Mouse (Mus musculus) liver, postnatal 0 days (tissue): ENCODE data around the gene Anks1b. TPM values are rescaled to one million over a fixed set of nuclear protein-coding genes. Genes with fewer than 3 reads are reported as not detected.

ENCODE experiments used
- ATAC-seq: fragments of 200-750 bp; cut with Nextera tagmentation; 2 replicates; pipeline ENCODE4 v1.8.0; 2017; ENCODE audit warnings: mild to moderate bottlenecking, moderate library complexity
- DNase-seq: peaks from one replicate; pipeline ENCODE4 v3.0.0-alpha.2; 2016
- H3K27ac ChIP-seq: fragments of 300-500 bp; sonication (generic); 2 replicates; pipeline ENCODE4 v1.5.1; 2014; ENCODE audit warnings: antibody characterized with exemption, moderate library complexity, mild to moderate bottlenecking, low read depth
- H3K27me3 ChIP-seq: fragments of 300-500 bp; sonication (generic); 2 replicates; pipeline ENCODE4 v1.6.1; 2014; ENCODE audit warnings: low read length, control low read depth, mixed read lengths; ENCODE audit not compliant: insufficient read depth
- H3K36me3 ChIP-seq: fragments of 300-500 bp; sonication (generic); replicated peaks from 2 replicates; pipeline ENCODE4 v1.6.1; 2014; ENCODE audit warnings: mild to moderate bottlenecking, control low read depth, low read length, moderate library complexity, mixed read lengths; ENCODE audit not compliant: insufficient read depth
- H3K4me1 ChIP-seq: fragments of 300-500 bp; sonication (generic); 2 replicates; pipeline ENCODE4 v1.6.1; 2014; ENCODE audit warnings: antibody characterized with exemption, mild to moderate bottlenecking, control low read depth; ENCODE audit not compliant: insufficient read depth
- H3K4me2 ChIP-seq: fragments of 300-500 bp; sonication (generic); 2 replicates; pipeline ENCODE4 v1.6.1; 2014; ENCODE audit warnings: low read depth, mild to moderate bottlenecking, low read length, moderate library complexity, mixed read lengths
- H3K4me3 ChIP-seq: fragments of 300-500 bp; sonication (generic); 2 replicates; pipeline ENCODE4 v1.5.1; 2014; ENCODE audit warnings: low read depth, low read length
- H3K9ac ChIP-seq: fragments of 300-500 bp; sonication (generic); replicated peaks from 2 replicates; pipeline ENCODE4 v1.6.1; 2014; ENCODE audit warnings: mild to moderate bottlenecking, moderate library complexity
- H3K9me3 ChIP-seq: fragments of 300-500 bp; sonication (generic); 2 replicates; pipeline ENCODE4 v1.6.1; 2016; ENCODE audit warnings: mild to moderate bottlenecking, control low read depth, low read length, mixed read lengths
- CTCF ChIP-seq: sonication (generic); IDR thresholded peaks from 2 replicates; pipeline ENCODE4 v1.5.1; 2016; ENCODE audit warnings: antibody characterized with exemption, low read depth
- EP300 ChIP-seq: IDR thresholded peaks from 2 replicates; pipeline ENCODE4 v1.6.1; 2016; ENCODE audit warnings: antibody characterized with exemption, low read depth, mild to moderate bottlenecking
- WGBS: fragments of 180-500 bp; shearing (Covaris S2); extraction: QIAGEN DNeasy Blood & Tissue Kit; methylation state at CpG from one replicate; pipeline ENCODE4 v1.1.7; 2014; ENCODE audit not compliant: insufficient replicate concordance; 5-methylcytosine and 5-hydroxymethylcytosine counted together
- polyA plus RNA-seq: library from polyadenylated mRNA; unstranded; fragments of >200 nt; fragmentation: Nextera tagmentation; extraction: Ambion mirVana; gene quantifications from 2 replicates; pipeline ENCODE4 v1.2.1, GENCODE M21; 2015

Anks1b gene
- polyA plus RNA-seq, 1 experiment from 2014 or later = not detected

GRCm38 (mm10) chr10:90733632-90734031 is 860.3 kb downstream of the Anks1b start:
- no peaks in the 10 kb centered on the region for H3K9me3 ChIP-seq
- H3K9ac ChIP-seq = no peak overlapping the region
- no peak overlapping the region for H3K4me2 ChIP-seq
- H3K4me1 ChIP-seq = no peaks in the 10 kb centered on the region
- no peaks in the 10 kb centered on the region for H3K36me3 ChIP-seq
- DNase-seq (no peak), ATAC-seq (no peak)
- no peaks in the 10 kb centered on the region for H3K27me3 ChIP-seq
- H3K4me3 ChIP-seq = no peak overlapping the region
- no peak for TF ChIP-seq EP300
- TF ChIP-seq CTCF = peak; percentile 55
- no peak overlapping the region for H3K27ac ChIP-seq
- WGBS = 29% methylated on average over 5 of the region's 5 CpGs

GRCm38 (mm10) chr10:90738475-90738874 is 865.2 kb downstream of the Anks1b start:
- ATAC-seq (no peak), DNase-seq (no peak)
- no peaks in the 10 kb centered on the region for H3K36me3 ChIP-seq
- WGBS = 53% methylated on average over 2 of the region's 2 CpGs
- H3K9me3 ChIP-seq = no peaks in the 10 kb centered on the region
- no peak overlapping the region for H3K4me2 ChIP-seq
- H3K27me3 ChIP-seq = no peaks in the 10 kb centered on the region
- H3K4me3 ChIP-seq = no peak overlapping the region
- TF ChIP-seq EP300 = no peak
- TF ChIP-seq CTCF = no peak
- no peak overlapping the region for H3K9ac ChIP-seq
- no peaks in the 10 kb centered on the region for H3K4me1 ChIP-seq
- no peak overlapping the region for H3K27ac ChIP-seq

DNA sequence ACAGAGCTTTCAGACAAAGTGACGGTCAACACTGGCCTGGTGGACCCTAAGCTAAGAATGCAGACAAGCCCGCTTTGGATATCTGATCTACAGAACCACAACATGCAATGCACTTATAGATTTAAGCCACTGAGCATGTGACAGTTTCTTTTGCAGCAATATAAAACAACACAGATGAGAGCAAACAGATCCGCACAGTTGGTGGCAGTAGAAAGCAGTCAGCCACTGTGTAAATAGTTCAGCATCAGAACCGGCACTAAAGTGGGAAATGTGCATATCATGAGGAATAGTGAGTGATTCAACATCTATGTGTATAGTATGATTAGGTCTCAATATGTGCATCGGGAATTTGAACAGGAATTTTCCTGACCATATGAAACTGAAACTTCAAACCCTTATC is 867.6 kb downstream of the Anks1b start:
- ATAC-seq (no peak), DNase-seq (no peak)
- Histone ChIP-seq H3K36me3 (no peaks in the 10 kb centered on the region), H3K4me2 (no peak overlapping the region), H3K4me1 (no peaks in the 10 kb centered on the region), H3K27me3 (no peaks in the 10 kb centered on the region), H3K27ac (no peak overlapping the region), H3K4me3 (no peak overlapping the region), H3K9ac (no peak overlapping the region), H3K9me3 (no peaks in the 10 kb centered on the region)
- WGBS = 78% methylated on average over 5 of the region's 5 CpGs
- TF ChIP-seq CTCF (no peak), EP300 (no peak)

DNA sequence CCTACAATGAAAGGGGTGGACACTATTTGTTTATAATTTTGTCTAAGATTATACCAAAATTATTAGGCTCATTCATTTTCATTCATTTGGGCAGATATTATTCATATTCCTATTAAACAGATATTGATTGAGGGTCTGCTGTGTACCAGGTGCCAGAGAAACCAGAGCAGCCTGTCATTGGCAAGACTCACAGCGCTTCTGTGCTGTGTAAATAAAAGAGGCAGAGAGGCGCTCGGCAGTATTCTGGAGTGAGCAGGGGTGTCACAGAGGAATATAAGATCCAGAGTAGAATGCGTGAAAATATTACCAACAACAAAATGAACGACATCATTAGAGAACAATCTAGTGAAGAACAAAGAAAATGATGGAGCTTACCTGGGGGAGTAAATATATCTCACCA is 878.6 kb downstream of the Anks1b start:
- H3K36me3 ChIP-seq = no peaks in the 10 kb centered on the region
- ATAC-seq = no peak
- 75% methylated on average over 5 of the region's 5 CpGs for WGBS

GRCm38 (mm10) chr10:90753106-90753505 is 879.8 kb downstream of the Anks1b start:
- Histone ChIP-seq H3K4me3 (no peak overlapping the region), H3K4me2 (no peak overlapping the region), H3K9ac (no peak overlapping the region), H3K4me1 (no peaks in the 10 kb centered on the region), H3K36me3 (no peaks in the 10 kb centered on the region), H3K27ac (no peak overlapping the region), H3K9me3 (no peaks in the 10 kb centered on the region), H3K27me3 (no peaks in the 10 kb centered on the region)
- DNase-seq (no peak), ATAC-seq (no peak)
- 68% methylated on average over 9 of the region's 9 CpGs for WGBS
- TF ChIP-seq EP300 (no peak), CTCF (no peak)

More for the DNA sequence above, 878.6 kb downstream of the Anks1b start:
- Histone ChIP-seq H3K27me3 (no peaks in the 10 kb centered on the region), H3K9ac (no peak overlapping the region), H3K4me2 (no peak overlapping the region), H3K27ac (no peak overlapping the region), H3K4me3 (no peak overlapping the region), H3K4me1 (no peaks in the 10 kb centered on the region), H3K9me3 (no peaks in the 10 kb centered on the region)
- no peak for DNase-seq
- TF ChIP-seq CTCF (no peak), EP300 (no peak)

- WGBS = 80% methylated on average over 4 of the region's 4 CpGs
- Histone ChIP-seq H3K27ac (no peak overlapping the region), H3K4me1 (no peaks in the 10 kb centered on the region), H3K27me3 (no peaks in the 10 kb centered on the region), H3K9me3 (no peaks in the 10 kb centered on the region), H3K9ac (no peak overlapping the region), H3K36me3 (no peaks in the 10 kb centered on the region), H3K4me2 (no peak overlapping the region), H3K4me3 (no peak overlapping the region)
- DNase-seq (no peak), ATAC-seq (no peak)
- TF ChIP-seq CTCF (no peak), EP300 (no peak)
These were observed 884.5 kb downstream of the Anks1b start for GRCm38 (mm10) chr10:90757773-90758172.

- no peak overlapping the region for H3K4me2 ChIP-seq
- no peak overlapping the region for H3K9ac ChIP-seq
- no peak overlapping the region for H3K4me3 ChIP-seq
- no peak for DNase-seq
- no peak for ATAC-seq
- no peaks in the 10 kb centered on the region for H3K27me3 ChIP-seq
- WGBS = 76% methylated on average over 5 of the region's 5 CpGs
- TF ChIP-seq EP300 = no peak
- TF ChIP-seq CTCF = no peak
- no peaks in the 10 kb centered on the region for H3K36me3 ChIP-seq
- H3K27ac ChIP-seq = no peak overlapping the region
- H3K9me3 ChIP-seq = no peaks in the 10 kb centered on the region
- H3K4me1 ChIP-seq = no peaks in the 10 kb centered on the region
These were observed 886.6 kb downstream of the Anks1b start for GRCm38 (mm10) chr10:90759929-90760328.
